Mouse (Mus musculus): ENCODE measurements around the gene Ssr2. TPM values are rescaled to one million over a fixed set of nuclear protein-coding genes. Genes with fewer than 3 reads are reported as not detected.
A peak's percentile ranks its signal among the peaks of the same experiment; 100 is the strongest.

Ssr2 gene
- polyA plus RNA-seq, 1 experiment from 2014 or later: 220 TPM

- Histone ChIP-seq H3K27ac (replicated peaks; ENCODE audit: low read depth, low read length) (no peak overlapping the region), H3K4me2 (ENCODE audit: low read depth, severe bottlenecking) (peak overlapping the region; percentile 44), H3K4me3 (ENCODE audit: low read depth, low read length) (peak overlapping the region; percentile 1; the same call in 1 of the 2 replicates), H3K36me3 (ENCODE audit: control insufficient read depth, insufficient read depth, low read length) (no peaks in the 10 kb centered on the region), H3K9ac (ENCODE audit: low read length) (peak overlapping the region; percentile 35; the same call in 1 of the 2 replicates), H3K9me3 (ENCODE audit: control insufficient read depth, low read length) (no peaks in the 10 kb centered on the region), H3K27me3 (ENCODE audit: control insufficient read depth, insufficient read depth, low read length) (no peaks in the 10 kb centered on the region), H3K4me1 (ENCODE audit: control insufficient read depth, insufficient read depth, low read length) (no peaks in the 10 kb centered on the region)
- peak; percentile 97 for DNase-seq (ENCODE audit: low spot score)
- WGBS: under 1% methylated on average over 20 of the region's 20 CpGs
- ATAC-seq (ENCODE audit: insufficient number of reproducible peaks, low FRiP score, low TSS enrichment, low read depth): peak; percentile 91
These were observed 31.5 kb downstream of the Ssr2 start for GRCm38 (mm10) chr3:88607065-88607757.

- DNase-seq (ENCODE audit: low spot score) (no peak), ATAC-seq (ENCODE audit: insufficient number of reproducible peaks, low FRiP score, low TSS enrichment, low read depth) (no peak)
- no peaks in the 10 kb centered on the region for H3K27me3 ChIP-seq (ENCODE audit: control insufficient read depth, insufficient read depth, low read length)
- H3K27ac ChIP-seq (replicated peaks; ENCODE audit: low read depth, low read length): no peak overlapping the region
- WGBS: 28% methylated on average over 10 of the region's 10 CpGs
- peak overlapping the region; percentile 35 for H3K9ac ChIP-seq (ENCODE audit: low read length)
- H3K4me1 ChIP-seq (ENCODE audit: control insufficient read depth, insufficient read depth, low read length): no peaks in the 10 kb centered on the region
- peak overlapping the region; percentile 44 for H3K4me2 ChIP-seq (ENCODE audit: low read depth, severe bottlenecking)
- no peaks in the 10 kb centered on the region for H3K9me3 ChIP-seq (ENCODE audit: control insufficient read depth, low read length)
- H3K4me3 ChIP-seq (ENCODE audit: low read depth, low read length): no peak overlapping the region
- no peaks in the 10 kb centered on the region for H3K36me3 ChIP-seq (ENCODE audit: control insufficient read depth, insufficient read depth, low read length)
These were observed 32.1 kb downstream of the Ssr2 start for GRCm38 (mm10) chr3:88607758-88608138.

- Histone ChIP-seq H3K4me2 (ENCODE audit: low read depth, severe bottlenecking) (no peak overlapping the region), H3K36me3 (ENCODE audit: control insufficient read depth, insufficient read depth, low read length) (no peaks in the 10 kb centered on the region), H3K27ac (replicated peaks; ENCODE audit: low read depth, low read length) (no peak overlapping the region), H3K4me3 (ENCODE audit: low read depth, low read length) (no peak overlapping the region), H3K9ac (ENCODE audit: low read length) (no peak overlapping the region), H3K9me3 (ENCODE audit: control insufficient read depth, low read length) (no peaks in the 10 kb centered on the region), H3K4me1 (ENCODE audit: control insufficient read depth, insufficient read depth, low read length) (no peaks in the 10 kb centered on the region), H3K27me3 (ENCODE audit: control insufficient read depth, insufficient read depth, low read length) (no peaks in the 10 kb centered on the region)
- WGBS: 74% methylated on average over 4 of the region's 4 CpGs
- DNase-seq (ENCODE audit: low spot score) (no peak), ATAC-seq (ENCODE audit: insufficient number of reproducible peaks, low FRiP score, low TSS enrichment, low read depth) (no peak)
These were observed 33.4 kb downstream of the Ssr2 start for GRCm38 (mm10) chr3:88609066-88609465.

- Histone ChIP-seq H3K27me3 (ENCODE audit: control insufficient read depth, insufficient read depth, low read length) (no peaks in the 10 kb centered on the region), H3K4me2 (ENCODE audit: low read depth, severe bottlenecking) (no peak overlapping the region), H3K9me3 (ENCODE audit: control insufficient read depth, low read length) (no peaks in the 10 kb centered on the region), H3K9ac (ENCODE audit: low read length) (no peak overlapping the region), H3K4me1 (ENCODE audit: control insufficient read depth, insufficient read depth, low read length) (no peaks in the 10 kb centered on the region), H3K27ac (replicated peaks; ENCODE audit: low read depth, low read length) (no peak overlapping the region), H3K4me3 (ENCODE audit: low read depth, low read length) (no peak overlapping the region), H3K36me3 (ENCODE audit: control insufficient read depth, insufficient read depth, low read length) (no peaks in the 10 kb centered on the region)
- WGBS: 77% methylated on average over 8 of the region's 8 CpGs
- ATAC-seq (ENCODE audit: insufficient number of reproducible peaks, low FRiP score, low TSS enrichment, low read depth) (no peak), DNase-seq (ENCODE audit: low spot score) (no peak)
These were observed 38.7 kb downstream of the Ssr2 start for GRCm38 (mm10) chr3:88614418-88614817.

GRCm38 (mm10) chr3:88615117-88615516 lies 39.4 kb downstream of the Ssr2 start:
- Histone ChIP-seq H3K4me1 (ENCODE audit: control insufficient read depth, insufficient read depth, low read length) (no peaks in the 10 kb centered on the region; the same call in 1 of the 2 replicates), H3K27me3 (ENCODE audit: control insufficient read depth, insufficient read depth, low read length) (no peaks in the 10 kb centered on the region), H3K4me3 (ENCODE audit: low read depth, low read length) (no peak overlapping the region), H3K9me3 (ENCODE audit: control insufficient read depth, low read length) (no peaks in the 10 kb centered on the region), H3K4me2 (ENCODE audit: low read depth, severe bottlenecking) (no peak overlapping the region), H3K9ac (ENCODE audit: low read length) (no peak overlapping the region), H3K36me3 (ENCODE audit: control insufficient read depth, insufficient read depth, low read length) (no peaks in the 10 kb centered on the region), H3K27ac (replicated peaks; ENCODE audit: low read depth, low read length) (no peak overlapping the region)
- 55% methylated on average over 5 of the region's 5 CpGs for WGBS
- DNase-seq (ENCODE audit: low spot score): no peak
- ATAC-seq (ENCODE audit: insufficient number of reproducible peaks, low FRiP score, low TSS enrichment, low read depth): no peak

- no peaks in the 10 kb centered on the region for H3K36me3 ChIP-seq (ENCODE audit: control insufficient read depth, insufficient read depth, low read length)
- H3K9me3 ChIP-seq (ENCODE audit: control insufficient read depth, low read length): no peaks in the 10 kb centered on the region
- ATAC-seq (ENCODE audit: insufficient number of reproducible peaks, low FRiP score, low TSS enrichment, low read depth): no peak
- 59% methylated on average over 9 of the region's 9 CpGs for WGBS
- H3K4me1 ChIP-seq (ENCODE audit: control insufficient read depth, insufficient read depth, low read length): peaks cover 5% of the 10 kb centered on the region
- no peak overlapping the region for H3K4me3 ChIP-seq (ENCODE audit: low read depth, low read length)
- H3K27ac ChIP-seq (replicated peaks; ENCODE audit: low read depth, low read length): no peak overlapping the region
- H3K9ac ChIP-seq (ENCODE audit: low read length): no peak overlapping the region
- H3K27me3 ChIP-seq (ENCODE audit: control insufficient read depth, insufficient read depth, low read length): no peaks in the 10 kb centered on the region
- no peak overlapping the region for H3K4me2 ChIP-seq (ENCODE audit: low read depth, severe bottlenecking)
- DNase-seq (ENCODE audit: low spot score): no peak
These were observed 40.3 kb downstream of the Ssr2 start for GRCm38 (mm10) chr3:88615902-88616391.

- Histone ChIP-seq H3K4me1 (ENCODE audit: control insufficient read depth, insufficient read depth, low read length) (peaks cover 5% of the 10 kb centered on the region), H3K9ac (ENCODE audit: low read length) (no peak overlapping the region), H3K4me3 (ENCODE audit: low read depth, low read length) (no peak overlapping the region), H3K9me3 (ENCODE audit: control insufficient read depth, low read length) (no peaks in the 10 kb centered on the region), H3K27me3 (ENCODE audit: control insufficient read depth, insufficient read depth, low read length) (no peaks in the 10 kb centered on the region), H3K27ac (replicated peaks; ENCODE audit: low read depth, low read length) (no peak overlapping the region), H3K36me3 (ENCODE audit: control insufficient read depth, insufficient read depth, low read length) (no peaks in the 10 kb centered on the region), H3K4me2 (ENCODE audit: low read depth, severe bottlenecking) (no peak overlapping the region)
- ATAC-seq (ENCODE audit: insufficient number of reproducible peaks, low FRiP score, low TSS enrichment, low read depth) (no peak), DNase-seq (ENCODE audit: low spot score) (no peak)
- WGBS: 80% methylated on average over 3 of the region's 3 CpGs
These were observed 41.4 kb downstream of the Ssr2 start for GRCm38 (mm10) chr3:88616951-88617500.

GRCm38 (mm10) chr3:88618074-88618871 lies 42.6 kb downstream of the Ssr2 start:
- no peak overlapping the region for H3K9ac ChIP-seq (ENCODE audit: low read length)
- H3K4me2 ChIP-seq (ENCODE audit: low read depth, severe bottlenecking): no peak overlapping the region
- ATAC-seq (ENCODE audit: insufficient number of reproducible peaks, low FRiP score, low TSS enrichment, low read depth): no peak
- no peak for DNase-seq (ENCODE audit: low spot score)
- no peak overlapping the region for H3K27ac ChIP-seq (replicated peaks; ENCODE audit: low read depth, low read length)
- no peaks in the 10 kb centered on the region for H3K36me3 ChIP-seq (ENCODE audit: control insufficient read depth, insufficient read depth, low read length)
- 62% methylated on average over 8 of the region's 8 CpGs for WGBS
- peaks cover 5% of the 10 kb centered on the region for H3K4me1 ChIP-seq (ENCODE audit: control insufficient read depth, insufficient read depth, low read length)
- H3K27me3 ChIP-seq (ENCODE audit: control insufficient read depth, insufficient read depth, low read length): no peaks in the 10 kb centered on the region
- no peaks in the 10 kb centered on the region for H3K9me3 ChIP-seq (ENCODE audit: control insufficient read depth, low read length)
- no peak overlapping the region for H3K4me3 ChIP-seq (ENCODE audit: low read depth, low read length)
